Mouse (Mus musculus) adrenal gland, adult (tissue): ENCODE measurements around the gene Ces2f.
"Not testable (repeated sequence)": the region's sequence is repeated elsewhere in the genome, so short reads cannot be mapped to it uniquely, and the experiment has no call there.

ENCODE experiments used
- DNase-seq, 2 experiments: peaks; one replicate each; pipeline ENCODE4 v3.0.0; 2022 to 2023; ENCODE audit warnings: low spot score in 1 of 2; ENCODE audit not compliant: inconsistent age in 2 of 2

The Ces2f gene

DNA sequence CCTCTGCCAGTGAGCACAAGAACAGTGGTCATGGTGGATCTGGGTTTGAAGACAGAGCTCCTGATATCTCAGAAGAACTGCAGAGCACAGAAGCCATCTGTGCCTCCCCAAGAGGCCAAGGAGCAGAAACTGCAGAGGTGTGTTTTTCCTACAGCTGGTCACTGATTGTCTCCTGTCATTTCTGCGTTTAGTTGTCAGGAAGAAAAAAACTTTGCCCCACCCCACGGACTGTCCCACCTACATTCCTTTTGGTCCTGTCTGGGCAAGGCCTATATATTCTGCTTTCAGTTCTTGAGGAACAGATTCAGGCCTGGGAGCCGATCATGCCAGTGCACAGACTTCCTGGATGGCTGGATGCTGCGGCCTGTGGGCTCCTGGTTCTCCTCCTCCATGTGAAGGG lies at the start of gene Ces2f:
Gene Ces2f, plus strand, starts transcription at position 301 of the 400 bp plus-strand sequence.
- no peak for DNase-seq

DNA sequence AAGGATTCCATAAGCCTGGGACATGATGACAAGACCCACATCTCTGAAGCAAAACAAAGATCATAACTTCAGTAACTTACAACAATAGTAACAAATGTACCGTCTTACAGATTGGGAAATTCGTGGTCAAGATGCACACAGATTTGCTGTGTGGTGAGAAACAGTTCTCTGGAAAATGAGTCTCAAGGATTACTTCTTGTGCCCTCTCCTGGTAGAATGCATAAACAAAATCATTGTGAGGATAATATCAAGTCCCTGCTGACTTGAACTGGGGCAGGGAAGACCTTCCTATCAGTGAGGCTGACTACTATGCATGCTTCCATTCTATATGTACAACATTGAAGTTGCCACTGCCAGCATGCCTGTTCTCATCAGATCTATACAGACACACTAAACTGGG lies 45.4 kb upstream of the Ces2f start:
- peak in 1 of 2 experiments; percentile 17 for DNase-seq

GRCm38 (mm10) chr8:104907111-104907510 lies 40.0 kb upstream of the Ces2f start:
- DNase-seq = no peak

DNA sequence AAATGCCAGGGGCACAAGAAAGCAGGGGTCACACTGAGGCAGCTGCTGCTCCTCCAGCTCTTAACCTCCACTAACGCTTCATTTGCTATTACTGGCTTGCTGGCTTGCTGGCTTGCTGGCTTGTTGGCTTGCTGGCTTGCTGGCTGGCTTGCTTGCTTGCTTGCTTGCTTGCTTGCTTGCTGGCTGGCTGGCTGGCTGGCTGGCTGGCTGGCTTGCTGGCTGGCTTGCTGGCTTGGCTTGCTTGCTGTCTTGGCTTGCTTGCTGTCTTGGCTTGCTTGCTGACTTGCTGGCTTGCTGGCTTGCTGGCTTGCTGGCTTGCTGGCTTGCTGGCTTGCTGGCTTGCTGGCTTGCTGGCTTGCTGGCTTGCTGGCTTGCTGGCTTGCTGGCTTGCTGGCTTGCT lies 38.1 kb upstream of the Ces2f start:
- DNase-seq = peak in 1 of 2 experiments; percentile 46

DNA sequence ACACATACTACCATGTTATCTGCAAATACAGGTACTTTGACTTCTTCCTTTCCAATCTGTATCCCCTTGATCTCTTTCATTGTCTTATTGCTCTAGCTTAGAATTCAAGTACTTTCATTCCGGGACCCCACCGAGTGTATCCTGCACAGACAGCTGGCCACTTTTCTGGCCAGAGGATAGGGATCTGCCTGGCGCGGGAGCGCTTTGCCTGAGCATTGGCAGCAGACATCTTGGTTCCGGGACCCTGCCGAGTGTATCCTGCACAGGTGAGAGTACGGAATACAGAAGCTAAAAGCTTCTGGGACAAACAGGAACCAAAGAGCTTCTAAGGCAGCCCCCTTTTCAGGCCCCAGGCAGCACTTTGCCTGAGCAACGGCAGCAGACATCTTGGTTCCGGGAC lies 37.5 kb upstream of the Ces2f start:
- DNase-seq = not testable (repeated sequence)

DNA sequence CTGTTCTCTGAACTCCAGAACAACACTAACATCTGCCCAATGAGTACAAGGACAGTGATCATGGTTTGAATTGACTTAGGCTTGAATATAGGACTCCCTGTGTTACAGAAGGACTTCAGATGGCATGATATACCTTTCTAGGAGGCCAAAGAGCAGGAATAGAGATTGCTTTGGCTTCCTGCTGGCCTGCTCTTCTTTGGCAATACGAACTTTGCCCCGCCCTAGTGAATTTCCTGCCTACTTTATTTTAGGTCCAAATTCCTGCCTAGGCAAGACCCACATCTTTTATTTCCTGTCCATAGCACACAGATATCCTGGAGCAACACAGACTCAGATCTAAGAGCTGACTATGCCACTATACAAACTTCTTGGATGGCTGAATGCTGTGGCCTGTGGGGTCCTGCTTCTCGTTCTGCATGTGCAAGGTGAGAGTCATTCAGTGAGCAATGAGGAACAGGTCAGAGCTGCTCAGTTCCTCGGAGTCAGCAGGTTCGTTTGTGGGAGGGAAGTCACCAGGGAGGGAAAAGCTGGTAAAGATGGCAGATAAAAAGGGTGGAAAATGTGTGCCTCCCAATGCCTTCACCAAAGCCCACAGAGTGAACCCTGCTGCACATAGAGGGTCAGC lies 21.1 kb upstream of the Ces2f start, which contains the start of gene Ces2e:
Gene Ces2e, plus strand, starts transcription at position 289 of the 625 bp plus-strand sequence.
- DNase-seq = peak in 1 of 2 experiments; percentile 27

DNA sequence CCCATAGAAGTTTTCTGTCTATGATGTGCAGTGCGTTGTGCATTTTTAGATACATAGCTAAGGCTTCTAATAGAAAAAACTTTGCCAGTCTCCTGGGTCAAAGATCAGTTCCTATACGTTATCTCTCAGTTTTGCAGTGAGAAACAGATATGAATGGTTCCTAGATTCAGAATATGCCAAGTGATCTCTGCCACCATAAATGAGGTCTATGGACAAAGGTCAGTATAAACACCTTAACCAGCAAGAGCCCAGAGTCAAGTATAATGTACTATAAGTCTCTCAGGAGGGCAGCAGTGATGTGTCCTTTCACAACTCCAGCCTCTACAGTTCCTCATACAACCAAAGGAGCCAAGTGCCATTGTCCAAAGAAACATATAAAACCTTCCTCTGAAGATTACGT lies 19.9 kb upstream of the Ces2f start:
- no peak for DNase-seq

- no peak for DNase-seq
These were observed 2.5 kb upstream of the Ces2f start for GRCm38 (mm10) chr8:104944665-104945064.

DNA sequence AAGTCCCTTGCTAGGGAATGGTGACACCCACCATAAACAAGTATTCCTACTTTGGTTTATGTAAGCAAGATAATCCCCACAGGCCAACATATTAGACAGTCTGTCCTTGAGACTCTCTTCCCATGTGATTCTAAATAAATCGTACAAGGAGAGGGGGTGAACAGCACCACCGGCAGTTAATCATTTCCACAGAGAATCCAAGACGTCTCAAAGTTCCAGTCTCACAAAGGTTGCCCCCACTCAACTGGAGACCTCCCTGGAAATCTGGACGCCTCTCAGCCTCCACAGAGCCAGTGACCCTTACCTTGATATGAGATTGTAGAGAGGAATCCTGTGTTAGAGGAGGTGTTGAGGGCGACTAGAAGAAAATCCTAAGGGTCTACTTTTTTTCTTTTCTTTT lies 1.9 kb downstream of the Ces2f start:
- no peak for DNase-seq

DNA sequence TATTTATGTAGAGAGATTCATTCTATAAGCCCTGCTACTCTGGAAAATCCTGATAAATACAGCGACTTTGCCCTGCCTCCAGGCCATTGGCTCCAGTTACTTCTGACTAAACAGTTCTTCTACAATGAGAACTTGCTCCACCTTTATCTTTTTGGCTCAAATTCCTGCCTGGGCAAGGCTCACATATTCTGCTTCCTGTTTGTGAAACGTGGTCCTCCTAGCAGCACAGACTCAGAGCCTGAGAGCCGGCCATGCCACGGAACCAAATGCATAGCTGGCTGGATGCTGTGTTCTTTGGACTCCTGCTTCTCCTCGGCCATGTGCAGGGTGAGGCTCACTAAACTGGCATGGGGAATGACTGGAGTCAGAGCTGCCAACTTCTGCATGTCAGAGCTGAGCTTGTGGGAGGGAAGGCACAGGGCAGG lies 14.4 kb downstream of the Ces2f start, which contains the start of gene Ces2g:
Gene Ces2g, plus strand, starts transcription at position 182 of the 425 bp plus-strand sequence.
- peak in 1 of 2 experiments; percentile 48 for DNase-seq

- DNase-seq = no peak
These were observed 15.2 kb downstream of the Ces2f start for GRCm38 (mm10) chr8:104962229-104962901.

GRCm38 (mm10) chr8:104963375-104963894 lies 16.3 kb downstream of the Ces2f start:
- no peak for DNase-seq

DNA sequence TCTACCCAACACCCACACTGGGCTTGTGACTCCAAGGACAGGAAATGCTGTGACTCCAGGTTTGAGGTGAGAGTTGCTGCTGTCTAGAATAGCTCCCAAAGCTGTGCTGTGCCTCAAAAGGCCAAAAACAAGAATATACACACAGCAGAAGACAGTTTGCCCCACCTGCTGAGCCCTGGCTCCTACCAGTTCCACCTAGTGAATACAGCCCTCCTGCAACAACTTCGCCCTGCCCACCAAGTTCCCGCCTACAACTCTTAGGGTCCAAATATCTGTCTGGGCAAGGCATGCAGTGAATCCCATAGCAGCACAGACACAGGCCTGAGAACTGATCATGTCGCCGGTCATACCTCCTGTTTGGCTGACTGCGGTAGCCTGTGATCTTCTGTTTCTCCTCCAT lies 37.0 kb downstream of the Ces2f start:
- DNase-seq = no peak

GRCm38 (mm10) chr8:104984942-104985341 lies 37.8 kb downstream of the Ces2f start:
- DNase-seq = no peak

DNA sequence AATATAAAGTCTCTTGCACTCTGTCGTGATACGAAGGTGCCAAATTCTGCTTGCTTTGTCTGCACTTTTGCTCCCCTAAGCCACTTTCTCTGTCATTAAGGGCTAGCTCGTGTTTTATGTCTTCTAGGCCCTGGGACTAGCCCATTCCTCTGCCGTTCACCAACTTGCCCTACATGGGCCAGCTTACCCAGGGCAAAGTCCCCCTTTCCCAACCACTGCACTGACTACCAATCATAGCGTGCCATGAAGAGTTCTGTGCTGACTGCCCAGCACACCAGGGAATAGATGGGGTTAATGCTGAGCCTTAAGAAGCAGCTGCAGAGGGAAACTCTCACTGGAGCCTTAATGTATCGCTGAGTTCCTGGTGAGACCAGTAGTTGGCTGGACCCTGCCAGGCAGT lies 51.0 kb downstream of the Ces2f start:
- no peak for DNase-seq

- peak in 1 of 2 experiments; percentile 23 for DNase-seq
These were observed 52.0 kb downstream of the Ces2f start for GRCm38 (mm10) chr8:104999183-104999582.

- no peak for DNase-seq
These were observed 53.4 kb downstream of the Ces2f start, which contains the start of gene Ces2h for GRCm38 (mm10) chr8:105000586-105000985. TSS of gene Ces2h (plus strand) at chr8:105000853.
